Mouse (Mus musculus): ENCODE results near the gene Ttpal.
"Not testable (repeated sequence)": the region's sequence is repeated elsewhere in the genome, so short reads cannot be mapped to it uniquely, and the experiment has no call there.

The Ttpal gene

GRCm38 (mm10) chr2:163593636-163594282, 8.4 kb upstream of the Ttpal start:
- peak; percentile 33 for DNase-seq

DNA sequence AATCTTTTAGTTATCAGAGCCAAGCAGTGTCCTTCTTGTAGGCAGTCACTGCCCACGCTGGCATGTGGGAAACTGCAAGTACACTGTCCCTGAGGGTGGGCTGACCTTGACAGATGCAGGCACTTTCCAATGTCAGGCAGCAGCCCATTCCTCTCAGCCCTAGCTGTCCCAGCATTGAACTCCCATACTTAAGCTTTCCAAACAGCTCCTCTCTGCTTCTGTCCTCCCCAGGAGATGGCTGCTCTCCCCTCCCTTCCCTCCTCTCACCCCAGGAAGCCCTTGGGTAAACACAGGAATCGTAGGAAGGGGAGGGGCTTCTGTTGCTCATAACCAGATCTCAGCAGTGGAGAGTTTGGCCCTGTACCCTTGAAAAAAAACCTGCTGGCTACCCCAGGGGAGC, 7.0 kb upstream of the Ttpal start:
- DNase-seq: peak; percentile 34

DNA sequence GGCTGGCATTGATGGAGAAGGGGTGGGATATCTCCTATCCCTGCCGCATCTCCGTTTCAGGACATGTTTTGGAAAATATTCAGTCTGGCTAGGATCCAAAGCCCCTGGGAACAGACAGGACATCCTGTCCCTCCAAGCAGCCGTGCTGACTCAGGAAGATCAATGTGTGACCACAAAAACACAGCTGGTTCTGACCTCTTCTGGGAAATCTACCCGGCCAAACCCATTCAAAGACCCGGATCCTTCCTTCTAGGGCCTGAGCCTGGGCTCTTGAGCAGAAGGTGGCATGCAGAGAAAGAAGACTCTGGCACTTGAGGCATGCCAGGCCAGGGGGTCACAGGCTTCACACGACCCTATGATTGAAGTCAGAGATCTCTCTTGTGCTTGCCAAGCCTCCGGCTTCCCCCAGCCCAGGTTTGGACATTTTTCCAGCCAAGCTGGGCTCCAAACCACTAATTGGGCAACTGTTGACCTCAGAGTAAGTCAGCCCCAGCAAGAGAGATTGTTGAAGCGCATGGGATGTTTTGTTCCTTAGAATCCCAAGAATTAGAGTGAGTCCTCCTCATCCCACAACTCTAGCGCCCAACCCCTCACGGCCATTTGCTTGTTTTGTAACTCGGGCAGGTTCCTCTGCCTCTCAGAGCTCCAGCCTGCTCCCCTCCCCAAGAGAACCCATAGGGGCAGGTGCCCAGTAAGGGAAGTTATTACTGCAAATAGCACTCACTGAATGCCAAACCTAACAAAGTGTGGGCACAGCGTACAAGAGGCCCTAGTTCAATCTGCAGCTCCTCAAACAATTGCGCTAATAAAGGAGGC, 5.8 kb upstream of the Ttpal start:
- DNase-seq: peak; percentile 76

DNA sequence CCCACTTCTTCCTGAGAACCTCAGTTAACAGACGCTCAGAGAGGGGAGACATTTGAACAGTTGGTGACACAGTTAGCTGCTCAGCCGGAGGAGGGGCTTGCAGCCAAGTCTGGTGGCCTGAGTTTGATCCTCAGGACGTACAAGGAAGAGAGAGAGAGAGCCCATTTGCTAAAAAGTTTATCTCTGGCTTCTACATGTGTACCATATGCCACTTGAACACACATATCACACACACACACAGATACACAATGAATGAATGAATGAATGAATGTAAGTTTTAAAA, 5.3 kb upstream of the Ttpal start:
- DNase-seq: no peak

DNA sequence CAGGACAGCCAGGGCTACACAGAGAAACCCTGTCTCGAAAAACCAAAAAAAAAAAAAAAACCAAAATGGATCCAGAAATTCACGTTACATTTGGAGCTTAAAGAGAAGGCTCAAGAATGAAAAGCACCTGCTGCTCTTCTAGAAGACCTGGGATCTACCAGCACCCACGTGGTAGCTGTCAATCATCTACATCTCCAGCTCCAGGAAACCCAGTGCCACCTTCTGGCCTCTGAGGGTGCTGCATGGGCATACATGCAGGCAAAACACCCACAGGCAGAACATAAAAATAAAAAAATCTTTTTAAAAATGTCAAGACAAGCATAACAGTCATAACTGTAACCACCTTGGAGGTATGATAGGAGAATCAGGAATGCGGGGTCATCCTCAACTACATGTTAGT, 4.5 kb upstream of the Ttpal start:
- DNase-seq: peak; percentile 78

DNA sequence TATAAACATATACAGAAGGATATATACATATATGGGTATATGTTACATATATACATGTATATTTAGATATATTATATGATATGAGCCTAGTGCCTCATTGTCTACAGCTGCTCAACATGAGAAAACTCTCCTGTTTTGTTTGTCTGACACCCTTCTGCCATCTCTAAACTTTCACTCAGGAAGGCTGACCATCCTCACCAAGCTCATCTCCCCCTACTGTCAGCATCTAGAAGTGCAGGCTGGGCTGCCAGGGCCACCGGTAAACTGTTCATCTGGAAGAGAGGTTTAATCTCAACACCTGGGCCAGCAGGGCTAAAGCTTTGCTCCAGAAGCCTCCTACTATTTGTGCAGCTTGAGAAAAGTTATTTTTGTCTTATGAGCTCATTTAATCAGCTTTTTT, 2.9 kb upstream of the Ttpal start:
- DNase-seq: peak; percentile 78

DNA sequence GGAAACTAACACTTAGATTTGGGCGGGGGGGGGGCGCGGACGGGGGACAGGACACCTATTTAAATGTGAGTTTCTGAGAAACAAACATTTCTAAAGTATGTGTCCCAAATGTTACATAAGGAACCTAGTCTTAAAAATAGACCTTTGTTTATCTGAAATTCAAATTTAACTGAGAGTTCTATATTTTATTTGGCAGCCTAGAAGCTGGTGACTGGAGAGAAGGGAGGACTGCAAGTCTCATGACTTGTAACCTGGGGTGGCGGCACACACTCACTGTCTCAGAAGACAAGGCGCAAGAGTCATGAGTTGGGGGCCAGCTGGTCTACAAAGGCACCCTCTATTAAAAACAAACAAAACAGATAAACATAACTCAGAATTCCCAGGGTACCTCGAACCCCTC, 1.0 kb upstream of the Ttpal start:
- DNase-seq: no peak

DNA sequence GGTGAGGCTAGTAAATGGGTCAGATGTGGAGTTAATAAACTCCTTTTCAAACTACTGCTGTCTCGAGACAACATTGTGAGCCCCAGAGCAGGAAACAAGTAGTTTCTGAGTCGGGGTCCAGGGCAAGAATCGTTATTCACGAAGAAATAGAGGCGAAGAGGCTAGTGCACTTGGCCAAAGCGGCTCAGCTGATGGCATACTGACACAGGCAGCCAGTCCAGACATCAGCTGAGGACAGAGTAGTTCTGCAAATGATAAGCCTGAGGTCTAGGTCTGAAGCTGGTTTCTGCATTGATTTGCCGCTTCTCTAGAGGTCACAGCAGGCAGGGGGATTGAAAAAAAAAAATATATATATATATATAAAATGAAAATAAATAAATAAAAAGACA, 408 bp upstream of the Ttpal start:
- DNase-seq: no peak

DNA sequence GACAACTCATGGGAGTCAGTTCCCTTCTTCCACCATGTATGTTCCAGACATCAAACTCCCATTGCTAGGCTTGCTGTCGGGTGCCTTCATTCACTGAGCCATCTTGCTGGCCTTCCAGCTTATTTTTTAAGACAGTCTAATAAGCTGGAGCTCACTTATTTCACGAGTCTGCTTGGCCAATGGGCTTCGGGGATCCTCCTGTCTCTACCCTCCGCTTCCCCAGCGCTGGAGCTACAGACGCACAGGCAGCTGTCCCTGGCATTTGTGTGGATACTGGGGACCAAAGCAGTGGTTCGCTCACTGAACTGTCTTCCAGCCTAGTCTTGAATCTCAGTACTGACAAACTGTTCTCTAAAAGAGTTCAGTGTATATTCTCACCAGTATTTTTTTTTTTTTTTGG, 4.0 kb downstream of the Ttpal start:
- no peak for DNase-seq

GRCm38 (mm10) chr2:163608008-163608407, 5.9 kb downstream of the Ttpal start:
- no peak for DNase-seq

DNA sequence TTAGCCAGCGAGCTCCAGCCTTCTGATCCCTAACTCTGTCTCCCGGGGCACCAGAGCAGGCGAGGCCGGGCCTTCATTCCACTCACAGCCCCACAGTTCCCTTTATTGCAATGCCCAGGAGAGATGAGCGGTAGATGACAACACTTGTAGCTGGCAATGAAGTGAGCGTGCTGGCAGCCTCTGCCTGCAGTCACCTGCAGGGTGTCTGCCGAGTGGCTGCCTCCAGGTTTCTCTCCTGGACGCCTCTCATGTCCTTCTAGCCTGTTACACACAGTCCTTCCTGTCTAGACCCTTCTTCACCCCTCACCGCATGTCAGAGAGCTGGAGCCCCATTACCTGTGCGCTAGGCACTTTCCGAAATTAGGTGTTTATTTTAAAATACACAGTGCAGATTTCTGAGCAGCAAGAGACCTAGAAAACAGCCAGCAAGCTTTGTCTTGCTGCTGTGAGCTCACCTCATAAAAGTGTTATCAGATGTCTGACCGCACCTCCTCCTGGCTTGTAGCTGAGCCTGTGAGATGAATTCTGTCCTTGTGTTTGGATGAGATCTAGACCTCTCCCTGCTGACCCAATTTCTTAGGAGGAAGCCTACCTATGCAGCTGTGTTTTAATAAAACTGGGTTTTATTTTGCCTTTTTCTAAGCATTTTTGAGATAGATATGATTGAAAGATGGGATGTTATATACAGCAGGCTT, 7.3 kb downstream of the Ttpal start:
- DNase-seq: no peak

- DNase-seq: no peak
Measured at GRCm38 (mm10) chr2:163611176-163611575, 9.1 kb downstream of the Ttpal start.

- DNase-seq: no peak
Measured at GRCm38 (mm10) chr2:163613206-163613605, 11.1 kb downstream of the Ttpal start.

- DNase-seq: no peak
Measured at GRCm38 (mm10) chr2:163613990-163614389, 11.9 kb downstream of the Ttpal start.

DNA sequence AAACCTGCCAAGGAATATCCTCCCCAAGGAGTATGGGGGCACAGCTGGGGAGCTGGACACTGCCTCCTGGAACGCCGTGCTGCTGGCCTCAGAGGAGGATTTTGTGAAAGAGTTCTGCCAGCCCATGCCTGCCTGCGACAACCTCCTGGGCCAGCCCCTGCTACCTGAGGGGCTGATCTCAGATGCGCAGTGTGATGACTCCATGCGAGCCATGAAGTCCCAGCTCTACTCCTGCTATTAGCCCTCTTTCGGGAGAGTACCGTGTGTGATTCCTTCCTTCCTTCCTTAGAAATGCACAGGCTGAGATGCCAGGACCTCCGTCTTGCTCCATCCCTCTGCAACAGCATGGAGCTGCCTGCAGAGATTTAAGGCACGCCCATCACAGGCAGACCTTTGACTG, 13.3 kb downstream of the Ttpal start:
- no peak for DNase-seq

GRCm38 (mm10) chr2:163615906-163616651, 14.0 kb downstream of the Ttpal start:
- DNase-seq: no peak

DNA sequence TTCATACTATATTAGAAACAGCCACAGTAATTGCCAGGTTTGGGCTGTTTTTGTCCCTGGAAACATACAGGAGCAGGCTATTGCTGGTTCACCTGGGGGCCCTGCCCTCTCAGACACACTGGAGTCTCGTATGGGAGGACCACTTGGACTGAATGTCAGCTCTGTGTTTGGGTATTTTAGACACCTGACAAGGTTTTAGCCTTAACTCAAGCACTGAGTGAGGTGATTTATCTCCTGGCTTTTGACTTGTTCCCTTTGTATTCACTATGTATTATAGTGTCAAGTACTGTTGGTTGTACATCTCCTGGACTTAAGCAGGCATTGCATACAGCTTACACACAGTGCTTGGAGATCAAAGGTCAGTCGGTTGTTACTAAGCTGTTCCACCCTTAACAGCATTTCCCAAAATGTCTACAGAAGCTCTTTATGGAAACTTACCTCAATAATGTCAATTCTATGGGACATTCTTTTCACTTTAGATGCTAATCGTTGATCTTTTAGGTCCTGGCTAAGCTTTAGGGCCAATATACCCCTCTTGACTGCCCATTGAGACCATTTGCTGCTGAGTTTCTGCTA, 14.6 kb downstream of the Ttpal start:
- DNase-seq: no peak

DNA sequence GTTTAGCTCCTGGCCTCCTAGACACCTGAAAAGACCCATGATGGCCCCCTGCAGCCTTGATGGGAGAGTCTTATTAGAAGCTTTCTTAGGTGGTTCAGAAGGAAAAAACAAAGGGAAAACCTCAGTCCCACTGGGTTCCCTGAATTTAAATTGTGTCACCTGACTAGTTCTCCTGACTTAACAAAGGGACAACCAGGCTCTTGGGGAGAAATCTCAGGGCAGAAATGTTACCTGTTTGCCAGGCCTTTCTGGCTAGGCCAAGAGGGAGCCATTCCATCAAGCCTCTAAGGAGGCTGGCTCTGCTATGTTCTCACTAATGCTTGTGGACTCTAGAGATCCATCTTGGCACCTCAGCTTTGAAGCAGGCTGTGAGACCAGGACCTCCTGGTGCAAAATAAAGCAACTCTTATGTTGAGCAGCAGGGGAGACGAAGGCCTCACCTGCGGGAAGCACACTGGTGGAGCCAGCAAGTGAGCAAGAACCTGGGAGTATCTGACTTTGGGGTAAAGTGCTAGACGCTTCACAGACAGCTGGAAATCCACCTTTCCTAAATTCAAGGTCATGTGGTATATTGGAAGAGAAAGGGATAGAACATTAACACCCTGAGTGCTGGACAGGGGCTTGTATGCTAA, 15.2 kb downstream of the Ttpal start:
- DNase-seq: no peak

- no peak for DNase-seq
Measured at GRCm38 (mm10) chr2:163617874-163618273, 15.8 kb downstream of the Ttpal start.

- DNase-seq: no peak
Measured at GRCm38 (mm10) chr2:163620451-163620850, 18.3 kb downstream of the Ttpal start.

GRCm38 (mm10) chr2:163621401-163621800, 19.3 kb downstream of the Ttpal start:
- not testable (repeated sequence) for DNase-seq

- no peak for DNase-seq
Measured at GRCm38 (mm10) chr2:163631223-163631622, 29.1 kb downstream of the Ttpal start.

DNA sequence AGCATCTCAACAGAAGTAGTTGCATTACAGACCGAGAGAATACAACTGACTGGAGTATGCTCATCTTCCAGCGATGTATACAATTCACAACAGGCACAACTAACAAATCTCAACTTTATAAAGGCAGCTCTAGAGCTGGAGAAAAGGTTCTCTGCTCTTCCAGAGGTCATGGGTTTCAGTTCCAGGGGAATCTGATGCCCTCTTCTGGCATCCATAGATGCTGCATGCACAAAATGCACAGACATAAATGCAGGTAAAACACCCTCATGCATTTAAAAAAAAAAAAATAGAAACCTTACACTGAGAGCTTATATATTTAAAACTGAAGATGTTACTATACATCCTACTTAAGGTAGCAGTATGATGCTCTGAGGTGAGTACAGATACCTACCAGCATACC, 29.6 kb downstream of the Ttpal start:
- no peak for DNase-seq
